Mouse (Mus musculus): ENCODE data around the gene Serinc2.

Serinc2 gene

DNA sequence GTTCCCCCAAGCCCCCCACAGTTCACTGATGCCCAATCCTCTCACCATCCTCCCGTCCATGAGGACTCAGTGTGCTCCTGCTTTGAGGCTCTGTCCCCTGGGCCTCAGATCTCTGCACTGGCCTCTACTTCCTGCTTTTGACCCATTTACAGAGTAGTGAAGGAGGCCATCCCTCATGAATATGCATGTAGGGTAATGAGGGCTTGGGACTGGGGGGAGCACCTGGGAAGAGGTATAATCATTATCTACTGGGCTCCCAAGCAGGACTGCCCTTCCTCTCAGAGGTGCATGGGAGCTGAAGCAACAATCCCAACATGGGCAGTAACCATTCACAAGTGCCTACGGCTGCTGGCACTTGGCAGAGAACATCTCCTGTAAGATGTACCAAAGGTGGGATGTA is at the start of gene Serinc2:
TSS of gene Serinc2 (minus strand) at position 101 of the 400 bp plus-strand sequence.
- DNase-seq (ENCODE audit: low read depth) = no peak

DNA sequence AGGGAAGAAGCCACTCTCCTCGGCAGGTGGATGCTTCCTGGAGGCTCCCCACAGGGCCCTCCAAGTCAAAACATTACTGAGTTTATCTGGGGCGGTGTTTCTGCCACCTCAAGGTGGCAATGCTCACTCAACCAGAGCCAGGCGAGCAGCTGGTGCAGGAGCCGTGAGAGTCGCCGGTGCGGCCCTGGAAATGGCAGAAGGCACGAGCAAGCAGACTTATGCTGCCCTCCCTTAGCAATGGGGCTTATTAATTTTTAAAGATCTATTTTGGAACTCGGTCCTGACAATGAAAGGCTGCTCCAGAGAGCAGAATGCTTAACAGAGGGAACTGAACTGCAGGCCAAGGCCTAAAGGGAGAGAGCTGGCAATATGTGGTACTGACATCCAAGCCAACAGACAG is 48.4 kb upstream of the Serinc2 start:
- DNase-seq (ENCODE audit: low read depth) = no peak

GRCm38 (mm10) chr4:130325446-130325845 is 46.4 kb upstream of the Serinc2 start:
- no peak for DNase-seq (ENCODE audit: low read depth)

- DNase-seq (ENCODE audit: low read depth) = no peak
Observed at GRCm38 (mm10) chr4:130323607-130324006, 44.6 kb upstream of the Serinc2 start.

DNA sequence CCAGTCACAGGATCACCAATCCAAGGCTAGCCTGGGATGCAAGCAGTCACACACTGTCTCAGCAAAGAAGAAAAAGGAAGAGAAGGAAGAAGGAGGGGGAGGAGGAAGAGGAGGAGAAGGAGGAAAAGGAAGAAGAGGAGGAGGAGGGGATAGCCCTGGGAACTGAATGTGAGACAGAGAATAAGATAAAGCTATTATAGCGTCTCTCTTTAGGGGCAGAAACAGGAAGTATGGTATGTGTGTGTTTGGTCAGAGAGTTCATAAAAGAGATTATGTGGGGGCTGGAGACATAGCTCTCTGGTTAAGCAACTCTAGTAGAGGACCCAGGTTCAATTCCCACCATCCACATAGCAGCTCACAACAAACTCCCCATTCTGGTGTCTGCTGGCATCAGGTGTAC is 44.2 kb upstream of the Serinc2 start:
- no peak for DNase-seq (ENCODE audit: low read depth)

- no peak for DNase-seq (ENCODE audit: low read depth)
Observed at GRCm38 (mm10) chr4:130322567-130322966, 43.6 kb upstream of the Serinc2 start.

DNA sequence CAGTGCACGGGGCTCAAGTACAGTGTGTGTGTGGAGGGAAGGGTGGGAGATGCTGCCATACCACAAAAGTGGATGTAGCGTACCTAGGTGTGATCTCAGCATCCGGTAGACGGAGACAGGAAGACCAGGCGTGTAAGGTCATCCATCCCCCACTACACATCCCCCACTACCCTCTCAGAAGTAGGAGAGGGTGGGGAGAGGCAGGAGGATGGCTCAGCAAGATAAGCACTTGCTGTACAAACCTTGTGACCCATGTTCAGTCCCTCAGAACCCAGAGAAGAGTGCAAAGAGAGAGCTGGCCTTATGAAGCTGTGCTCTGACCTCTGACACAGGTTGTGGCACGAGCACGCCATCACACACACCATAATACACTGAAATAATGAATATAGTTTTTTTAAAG is 42.6 kb upstream of the Serinc2 start:
- DNase-seq (ENCODE audit: low read depth) = no peak

- DNase-seq (ENCODE audit: low read depth) = no peak
Observed at GRCm38 (mm10) chr4:130319564-130319963, 40.6 kb upstream of the Serinc2 start.

GRCm38 (mm10) chr4:130318122-130318521 is 39.1 kb upstream of the Serinc2 start:
- no peak for DNase-seq (ENCODE audit: low read depth)

- DNase-seq (ENCODE audit: low read depth) = no peak
Observed at GRCm38 (mm10) chr4:130316691-130317090, 37.7 kb upstream of the Serinc2 start.

DNA sequence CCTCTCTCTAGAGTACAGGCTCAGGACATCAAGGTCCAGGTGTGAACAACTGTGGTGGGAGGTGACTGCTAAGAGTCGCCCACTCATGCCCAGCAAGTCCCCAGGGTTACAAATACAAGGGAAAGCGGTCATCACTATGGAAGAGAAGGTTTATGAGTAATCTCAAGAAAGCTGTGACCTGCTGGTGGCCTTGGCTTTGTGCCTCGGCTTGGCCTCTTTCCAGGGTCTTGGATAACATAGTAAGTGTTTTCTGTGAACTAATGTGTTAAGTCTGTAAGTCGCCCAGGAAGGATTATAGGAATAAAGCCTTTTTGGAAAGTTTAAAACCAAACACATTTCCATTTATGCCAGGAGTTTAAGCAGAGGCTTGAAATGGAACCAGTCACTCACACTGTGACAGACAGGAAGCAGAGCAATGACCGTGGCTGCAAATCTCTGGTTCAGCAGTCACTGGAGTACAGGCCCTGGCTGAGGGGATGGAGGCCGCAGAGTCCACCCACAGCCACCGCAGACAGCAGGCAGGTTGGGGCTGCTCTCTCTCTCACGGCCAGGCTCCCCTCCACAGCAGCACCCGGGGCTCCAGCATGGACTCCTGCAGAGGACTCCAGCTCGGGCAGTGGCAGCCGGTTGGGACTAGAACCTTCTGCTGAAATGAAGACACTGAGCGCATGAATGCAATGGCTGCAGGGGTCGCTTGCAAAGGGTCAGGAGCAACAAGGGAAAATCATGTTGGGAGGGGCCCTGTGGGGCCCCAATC is 36.9 kb upstream of the Serinc2 start:
- DNase-seq (ENCODE audit: low read depth) = no peak

GRCm38 (mm10) chr4:130313552-130313951 is 34.5 kb upstream of the Serinc2 start:
- no peak for DNase-seq (ENCODE audit: low read depth)

- DNase-seq (ENCODE audit: low read depth) = no peak
Observed at GRCm38 (mm10) chr4:130312526-130312925, 33.5 kb upstream of the Serinc2 start.

DNA sequence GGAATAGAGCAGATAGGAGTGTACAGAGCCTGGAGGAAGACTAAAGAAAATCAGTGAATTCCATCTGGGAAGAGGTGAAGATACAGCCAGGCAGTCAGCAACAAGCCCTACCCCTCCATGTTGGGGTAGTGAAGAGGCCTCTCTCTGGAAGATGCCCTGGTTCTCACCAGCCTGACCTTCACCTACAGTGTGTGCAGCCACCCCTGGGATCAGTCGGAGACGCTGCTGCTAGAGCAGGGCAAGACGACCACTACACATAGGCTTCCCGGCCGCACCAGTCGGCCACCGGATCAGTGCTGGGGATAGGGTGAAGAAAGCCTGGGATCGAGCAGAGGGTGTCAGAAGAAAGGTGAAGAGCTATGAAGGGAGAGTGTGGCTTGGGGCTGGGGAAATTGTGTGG is 30.2 kb upstream of the Serinc2 start:
- no peak for DNase-seq (ENCODE audit: low read depth)

- DNase-seq (ENCODE audit: low read depth) = no peak
Observed at GRCm38 (mm10) chr4:130308231-130309081, 29.5 kb upstream of the Serinc2 start, which contains the start of the genes Fabp3 and Gm10570. Gene Fabp3 (plus strand): TSS chr4:130308595. Gene Gm10570 (minus strand): TSS chr4:130308674.

DNA sequence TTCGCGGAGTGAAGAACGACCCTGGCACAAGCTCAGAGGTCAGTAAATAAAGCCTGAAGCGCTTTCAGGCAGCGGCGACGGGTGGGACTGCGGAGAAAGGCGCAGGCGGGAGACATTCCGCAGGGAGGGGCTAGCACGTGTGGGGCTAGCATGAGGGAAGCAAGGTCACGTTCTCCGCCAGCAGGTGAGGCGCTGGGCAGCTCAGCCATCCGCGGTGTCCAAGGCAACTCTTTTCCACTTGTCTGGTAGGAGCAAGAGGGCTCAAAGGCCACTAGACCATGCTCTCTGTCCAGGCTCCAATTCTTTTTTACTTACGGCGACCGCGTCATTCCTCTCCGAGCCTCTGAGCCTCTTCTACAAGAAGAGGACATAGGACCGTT is 28.8 kb upstream of the Serinc2 start:
- DNase-seq (ENCODE audit: low read depth) = no peak

GRCm38 (mm10) chr4:130306796-130307630 is 28.0 kb upstream of the Serinc2 start:
- DNase-seq (ENCODE audit: low read depth) = no peak

DNA sequence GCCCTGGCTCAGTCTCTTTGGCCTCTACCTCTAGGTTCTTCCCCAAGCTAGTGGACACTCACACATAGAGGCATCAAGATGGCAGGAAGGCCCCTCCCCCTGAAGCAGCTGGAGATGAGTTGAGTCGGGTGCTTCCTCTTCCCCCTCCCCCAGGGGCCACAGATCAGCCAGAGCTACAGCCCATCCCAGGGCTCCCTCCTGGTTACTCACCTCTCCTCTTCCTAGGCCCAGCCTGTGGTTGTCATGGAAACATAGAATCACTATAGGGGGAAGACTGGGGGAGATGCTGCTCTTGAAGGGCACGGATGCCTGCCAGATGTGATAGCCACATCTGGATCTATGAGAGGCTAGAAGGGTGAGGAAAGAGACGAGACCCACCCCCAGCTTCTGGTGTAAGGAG is 25.7 kb upstream of the Serinc2 start:
- DNase-seq (ENCODE audit: low read depth) = no peak

GRCm38 (mm10) chr4:130302285-130302870 is 23.4 kb upstream of the Serinc2 start:
- no peak for DNase-seq (ENCODE audit: low read depth)

GRCm38 (mm10) chr4:130299629-130300018 is 20.6 kb upstream of the Serinc2 start:
- DNase-seq (ENCODE audit: low read depth) = no peak

- DNase-seq (ENCODE audit: low read depth) = no peak
Observed at GRCm38 (mm10) chr4:130298877-130299628, 20.0 kb upstream of the Serinc2 start.

Measured in 416B (cell line).